Comparison of ENCODE assay signal across 23 mouse cellular contexts in the genomic region with DNA sequence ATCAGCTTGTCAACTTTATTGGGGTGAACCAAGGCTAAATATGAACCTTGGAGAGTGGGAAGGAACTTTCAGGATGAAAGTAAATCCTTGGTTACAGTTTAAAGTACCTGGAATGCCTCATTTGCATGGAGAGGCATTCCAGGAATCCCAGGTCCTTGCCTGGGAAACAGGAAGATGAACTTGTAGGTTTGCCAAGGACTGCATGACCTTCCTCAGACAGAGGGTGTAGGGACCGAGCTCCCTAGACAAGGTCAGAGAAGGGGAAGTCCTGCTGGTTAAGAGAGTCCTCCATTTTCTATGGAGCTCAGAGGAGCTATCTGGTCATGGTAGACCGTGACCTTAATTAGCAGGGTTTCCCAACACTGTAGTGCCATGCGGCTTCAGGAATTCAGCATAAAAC.
"Had no signal": no experiment of that assay in that cellular context is flagged by ENCODE, and none has a peak within 500 bp of the region (broad histone marks: within the 10 kb centered on the region; RNA-seq: fewer than 3 reads in every experiment).

No protein-coding gene starts in this region.

- H3K4me1 ChIP-seq: limb, embryonic 10.5 days; limb, embryonic 13.5 days; liver, embryonic 12.5 days; liver, embryonic 15.5 days; lung, embryonic 15.5 days; megakaryocyte, embryonic 14.5 days; midbrain, embryonic 10.5 days; midbrain, embryonic 13.5 days; neural tube, embryonic 13.5 days; stomach, embryonic 15.5 days had no signal

- H3K9me3 ChIP-seq: limb, embryonic 10.5 days; limb, embryonic 13.5 days; liver, embryonic 12.5 days; liver, embryonic 15.5 days; lung, embryonic 15.5 days; midbrain, embryonic 10.5 days; midbrain, embryonic 13.5 days; neural tube, embryonic 13.5 days; stomach, embryonic 15.5 days had no signal

- H3K27ac ChIP-seq: layer of hippocampus, adult 2 months; limb, embryonic 10.5 days; limb, embryonic 13.5 days; liver, embryonic 12.5 days; liver, embryonic 15.5 days; lung, embryonic 15.5 days; midbrain, embryonic 10.5 days; midbrain, embryonic 13.5 days; neural tube, embryonic 13.5 days; stomach, embryonic 15.5 days had no signal

- ATAC-seq: intestine, postnatal 0 days; liver, embryonic 12.5 days; midbrain, embryonic 13.5 days; midbrain, embryonic 16.5 days had no signal

- H3K27me3 ChIP-seq: limb, embryonic 13.5 days; liver, embryonic 12.5 days; liver, embryonic 15.5 days; lung, embryonic 15.5 days; midbrain, embryonic 13.5 days; neural tube, embryonic 13.5 days; stomach, embryonic 15.5 days had no signal

- DNase-seq: layer of hippocampus, adult 9-11 months; liver; lung, adult 18-20 months; lung, postnatal 10 days; lung, postnatal 36 days; retina, postnatal 1 day; right cerebral cortex, postnatal 25 days; spleen, adult 18-20 months; thymus, postnatal 25 days had no signal

- H3K36me3 ChIP-seq: limb, embryonic 10.5 days; limb, embryonic 13.5 days; liver, embryonic 12.5 days; liver, embryonic 15.5 days; lung, embryonic 15.5 days; midbrain, embryonic 10.5 days; midbrain, embryonic 13.5 days; neural tube, embryonic 13.5 days; stomach, embryonic 15.5 days had no signal

- H3K4me3 ChIP-seq: layer of hippocampus, adult 2 months; limb, embryonic 10.5 days; limb, embryonic 13.5 days; liver, embryonic 12.5 days; liver, embryonic 15.5 days; lung, embryonic 15.5 days; megakaryocyte, embryonic 14.5 days; midbrain, embryonic 10.5 days; midbrain, embryonic 13.5 days; myocyte; neural tube, embryonic 13.5 days; stomach, embryonic 15.5 days had no signal

- H3K9ac ChIP-seq: limb, embryonic 13.5 days; liver, embryonic 12.5 days; liver, embryonic 15.5 days; lung, embryonic 15.5 days; midbrain, embryonic 13.5 days; neural tube, embryonic 13.5 days; stomach, embryonic 15.5 days had no signal

- H3K4me2 ChIP-seq: limb, embryonic 13.5 days; liver, embryonic 12.5 days; liver, embryonic 15.5 days; lung, embryonic 15.5 days; midbrain, embryonic 13.5 days; neural tube, embryonic 13.5 days; stomach, embryonic 15.5 days had no signal
